Mouse (Mus musculus) stomach, postnatal 0 days (tissue): ENCODE measurements at regions not wholly inside any gene's neighbourhood (a gene's known extent, or its start where the extent isn't known, plus 50 kb on each side); places are given as distances from the start of the nearest gene placed in this dataset.

ENCODE experiments used
- CTCF ChIP-seq: IDR thresholded peaks from 2 replicates; pipeline ENCODE4 v1.5.1; 2016; ENCODE audit warnings: antibody characterized with exemption, low read depth, mild to moderate bottlenecking, moderate library complexity
- EP300 ChIP-seq: optimal IDR thresholded peaks from 2 replicates; pipeline ENCODE3; 2016; ENCODE audit warnings: antibody characterized with exemption

DNA sequence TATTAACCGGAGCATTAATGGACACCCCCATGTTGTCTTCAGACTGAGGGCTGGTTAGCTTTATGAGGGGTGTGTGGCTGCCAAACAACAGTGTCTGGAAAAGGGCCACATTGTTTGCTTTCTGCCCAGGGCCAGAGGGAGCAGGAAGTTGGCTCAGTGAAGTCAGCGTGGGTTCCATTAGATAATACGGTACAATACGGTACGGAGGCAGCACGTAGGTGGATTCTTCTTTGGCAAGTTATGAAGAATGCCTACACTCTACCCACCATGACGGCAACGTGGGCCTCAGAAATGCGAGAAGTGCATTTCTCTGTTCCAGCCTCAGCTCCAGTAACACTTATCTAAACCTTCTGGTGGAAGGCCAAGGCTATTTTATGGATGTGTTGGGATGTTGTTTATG, 108.2 kb downstream of the Gm10260 start:
- TF ChIP-seq CTCF, result no peak
- TF ChIP-seq EP300, result no peak
